Mouse (Mus musculus) layer of hippocampus, adult 9-10 months (tissue): Measurements from ENCODE around the gene Irf1.

Source experiments
- DNase-seq: peaks from one replicate; pipeline ENCODE4 v3.0.0; 2022; ENCODE audit warnings: low spot score

Irf1 gene

GRCm38 (mm10) chr11:53810749-53811148, 40.9 kb downstream of the Irf1 start:
- DNase-seq = no peak

GRCm38 (mm10) chr11:53811312-53811711, 41.5 kb downstream of the Irf1 start:
- no peak for DNase-seq

- DNase-seq = no peak
Observed at GRCm38 (mm10) chr11:53813001-53813868, 43.4 kb downstream of the Irf1 start.

- no peak for DNase-seq
Observed at GRCm38 (mm10) chr11:53814810-53815209, 45.0 kb downstream of the Irf1 start.

- no peak for DNase-seq
Observed at GRCm38 (mm10) chr11:53816841-53817375, 47.1 kb downstream of the Irf1 start.

- DNase-seq = no peak
Observed at GRCm38 (mm10) chr11:53818794-53819193, 49.0 kb downstream of the Irf1 start.

GRCm38 (mm10) chr11:53819511-53819910, 49.7 kb downstream of the Irf1 start:
- DNase-seq = no peak

- no peak for DNase-seq
Observed at GRCm38 (mm10) chr11:53820516-53821170, 50.8 kb downstream of the Irf1 start.

GRCm38 (mm10) chr11:53821230-53821944, 51.6 kb downstream of the Irf1 start:
- DNase-seq = no peak

- no peak for DNase-seq
Observed at GRCm38 (mm10) chr11:53821945-53822338, 52.1 kb downstream of the Irf1 start.

- no peak for DNase-seq
Observed at GRCm38 (mm10) chr11:53825409-53825808, 55.6 kb downstream of the Irf1 start.
